Mouse (Mus musculus) ES-E14 (cell line): Measurements from ENCODE around the gene Olfr153.

Source experiments
- CHD2 ChIP-seq: IDR thresholded peaks from 2 replicates; pipeline ENCODE4 v1.6.1; 2014; ENCODE audit warnings: mild to moderate bottlenecking, low read depth, low read length, inconsistent platforms
- HCFC1 ChIP-seq: IDR thresholded peaks from 2 replicates; pipeline ENCODE4 v1.6.1; 2012; ENCODE audit warnings: low read length, inconsistent platforms, borderline replicate concordance; ENCODE audit not compliant: insufficient read depth
- ZC3H11A ChIP-seq: IDR thresholded peaks from 2 replicates; pipeline ENCODE4 v1.6.1; 2012; ENCODE audit warnings: low read depth, mild to moderate bottlenecking, inconsistent platforms, low read length, borderline replicate concordance
- ZNF384 ChIP-seq: IDR thresholded peaks from 2 replicates; pipeline ENCODE4 v1.6.1; 2012; ENCODE audit warnings: low read depth, low read length, inconsistent platforms

DNA sequence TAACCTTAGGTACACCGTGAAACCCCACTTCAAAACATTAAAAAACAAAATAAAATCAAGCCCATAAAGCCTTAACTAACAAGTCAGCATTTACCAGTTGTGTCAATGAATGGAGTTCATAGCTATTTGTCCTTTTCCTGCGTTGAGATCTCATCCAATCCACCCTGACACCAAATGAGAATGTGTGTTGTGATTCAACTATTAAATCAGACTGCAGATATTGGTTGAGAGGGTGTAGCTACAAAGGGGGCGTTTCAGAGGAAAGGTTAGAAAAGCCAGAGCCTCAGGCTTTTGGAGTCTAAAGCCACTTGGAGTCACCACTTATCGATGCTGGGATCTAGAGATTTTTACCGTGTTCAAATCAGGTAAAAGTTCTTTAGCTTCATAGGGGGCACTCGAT lies 25.3 kb upstream of the Olfr153 start, which contains the start of gene Pramel6:
- TF ChIP-seq HCFC1 (no peak), CHD2 (no peak), ZNF384 (no peak), ZC3H11A (no peak)
